Mouse (Mus musculus) embryonic fibroblast, embryonic 13.5 days (primary cell): ENCODE data around the gene Shtn1.

Source experiments
- CTCF ChIP-seq: IDR thresholded peaks from 2 replicates; pipeline ENCODE4 v1.5.1; 2011; ENCODE audit warnings: mild to moderate bottlenecking, control low read depth, low read length, moderate library complexity, borderline replicate concordance; ENCODE audit not compliant: insufficient read depth
- POLR2A ChIP-seq: IDR thresholded peaks from 2 replicates; pipeline ENCODE4 v1.6.1; 2011; ENCODE audit warnings: low read depth, mild to moderate bottlenecking, control low read depth, low read length, moderate library complexity

DNA sequence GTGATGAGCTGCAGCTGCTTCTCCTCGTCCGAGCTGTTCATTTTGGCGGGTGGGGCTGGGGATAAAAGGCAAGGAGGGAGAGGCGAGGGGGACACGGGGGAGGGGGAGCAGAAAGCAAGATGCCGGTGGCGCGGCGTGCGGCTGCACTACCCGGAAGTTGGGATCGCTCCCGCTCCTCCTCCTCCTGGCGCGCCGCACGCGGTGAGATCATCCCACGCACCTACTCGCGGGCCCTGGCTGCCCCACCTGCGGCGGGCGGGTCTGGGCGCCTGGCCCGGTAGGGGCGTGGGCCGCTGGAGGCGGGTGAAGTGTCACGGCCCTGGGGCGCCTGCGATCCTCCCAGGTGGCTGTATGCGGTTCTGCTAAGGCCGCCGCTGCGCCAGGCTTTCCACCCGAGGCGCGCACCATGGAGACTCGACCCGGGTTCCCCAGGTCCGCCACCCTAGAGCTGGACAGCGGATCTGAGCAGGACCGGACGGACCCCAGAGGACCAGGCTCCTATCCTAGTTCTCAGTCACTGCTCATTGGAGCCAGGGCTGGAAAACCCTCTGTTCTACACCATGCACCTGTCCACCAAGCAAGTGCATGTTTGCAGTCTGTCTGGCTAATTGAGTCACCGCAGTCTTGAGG is at the start of gene Shtn1:
- TF ChIP-seq CTCF (no peak), POLR2A (no peak)
